Mouse (Mus musculus): ENCODE measurements around the gene Cdkal1. TPM values are rescaled to one million over a fixed set of nuclear protein-coding genes. Genes with fewer than 3 reads are reported as not detected.
A peak's percentile ranks its signal among the peaks of the same experiment; 100 is the strongest.

The Cdkal1 gene
- polyA plus RNA-seq, 1 experiment from 2014 or later: 35.1 TPM

GRCm38 (mm10) chr13:29615081-29615480 is 240.4 kb downstream of the Cdkal1 start:
- Histone ChIP-seq H3K9me3 (ENCODE audit: control insufficient read depth, low read length) (no peaks in the 10 kb centered on the region), H3K4me3 (ENCODE audit: low read depth, low read length) (no peak overlapping the region), H3K27ac (ENCODE audit: low read depth, low read length) (no peak overlapping the region), H3K4me1 (ENCODE audit: control insufficient read depth, insufficient read depth, low read length) (peaks cover 10% of the 10 kb centered on the region), H3K27me3 (ENCODE audit: control insufficient read depth, insufficient read depth, low read length) (no peaks in the 10 kb centered on the region), H3K4me2 (no peak overlapping the region), H3K9ac (ENCODE audit: low read length) (no peak overlapping the region), H3K36me3 (ENCODE audit: control insufficient read depth, insufficient read depth, low read length) (no peaks in the 10 kb centered on the region)
- 85% methylated on average over 7 of the region's 7 CpGs for WGBS
- ATAC-seq (ENCODE audit: low FRiP score) (no peak), DNase-seq (ENCODE audit: low spot score, missing footprints) (peak; percentile 78)

- H3K4me2 ChIP-seq: no peak overlapping the region
- no peak overlapping the region for H3K4me3 ChIP-seq (ENCODE audit: low read depth, low read length)
- DNase-seq (ENCODE audit: low spot score, missing footprints) (peak; percentile 86), ATAC-seq (ENCODE audit: low FRiP score) (peak; percentile 83)
- no peaks in the 10 kb centered on the region for H3K27me3 ChIP-seq (ENCODE audit: control insufficient read depth, insufficient read depth, low read length)
- H3K9me3 ChIP-seq (ENCODE audit: control insufficient read depth, low read length): no peaks in the 10 kb centered on the region
- 24% methylated on average over 13 of the region's 13 CpGs for WGBS
- H3K9ac ChIP-seq (ENCODE audit: low read length): no peak overlapping the region
- H3K36me3 ChIP-seq (ENCODE audit: control insufficient read depth, insufficient read depth, low read length): no peaks in the 10 kb centered on the region
- H3K27ac ChIP-seq (ENCODE audit: low read depth, low read length): peak overlapping the region; percentile 71
- peaks cover 10% of the 10 kb centered on the region for H3K4me1 ChIP-seq (ENCODE audit: control insufficient read depth, insufficient read depth, low read length)
Measured at GRCm38 (mm10) chr13:29610051-29610931, 245.2 kb downstream of the Cdkal1 start.

GRCm38 (mm10) chr13:29609441-29609840 is 246.0 kb downstream of the Cdkal1 start:
- peak overlapping the region; percentile 15 for H3K27ac ChIP-seq (ENCODE audit: low read depth, low read length)
- no peaks in the 10 kb centered on the region for H3K27me3 ChIP-seq (ENCODE audit: control insufficient read depth, insufficient read depth, low read length)
- 72% methylated on average over 5 of the region's 5 CpGs for WGBS
- DNase-seq (ENCODE audit: low spot score, missing footprints): peak; percentile 84
- no peaks in the 10 kb centered on the region for H3K9me3 ChIP-seq (ENCODE audit: control insufficient read depth, low read length)
- H3K4me1 ChIP-seq (ENCODE audit: control insufficient read depth, insufficient read depth, low read length): peaks cover 10% of the 10 kb centered on the region
- H3K36me3 ChIP-seq (ENCODE audit: control insufficient read depth, insufficient read depth, low read length): no peaks in the 10 kb centered on the region
- no peak for ATAC-seq (ENCODE audit: low FRiP score)
- H3K9ac ChIP-seq (ENCODE audit: low read length): no peak overlapping the region
- H3K4me3 ChIP-seq (ENCODE audit: low read depth, low read length): no peak overlapping the region
- no peak overlapping the region for H3K4me2 ChIP-seq

- no peaks in the 10 kb centered on the region for H3K27me3 ChIP-seq (ENCODE audit: control insufficient read depth, insufficient read depth, low read length)
- no peak overlapping the region for H3K9ac ChIP-seq (ENCODE audit: low read length)
- peak; percentile 95 for DNase-seq (ENCODE audit: low spot score, missing footprints)
- no peak overlapping the region for H3K4me2 ChIP-seq
- WGBS: 32% methylated on average over 6 of the region's 7 CpGs
- H3K27ac ChIP-seq (ENCODE audit: low read depth, low read length): no peak overlapping the region
- no peak overlapping the region for H3K4me3 ChIP-seq (ENCODE audit: low read depth, low read length)
- H3K36me3 ChIP-seq (ENCODE audit: control insufficient read depth, insufficient read depth, low read length): no peaks in the 10 kb centered on the region
- H3K4me1 ChIP-seq (ENCODE audit: control insufficient read depth, insufficient read depth, low read length): no peaks in the 10 kb centered on the region
- peak; percentile 89 for ATAC-seq (ENCODE audit: low FRiP score)
- H3K9me3 ChIP-seq (ENCODE audit: control insufficient read depth, low read length): no peaks in the 10 kb centered on the region
Measured at GRCm38 (mm10) chr13:29604241-29604640, 251.2 kb downstream of the Cdkal1 start.

GRCm38 (mm10) chr13:29603597-29603996 is 251.9 kb downstream of the Cdkal1 start:
- Histone ChIP-seq H3K4me1 (ENCODE audit: control insufficient read depth, insufficient read depth, low read length) (no peaks in the 10 kb centered on the region), H3K9ac (ENCODE audit: low read length) (no peak overlapping the region), H3K27me3 (ENCODE audit: control insufficient read depth, insufficient read depth, low read length) (no peaks in the 10 kb centered on the region), H3K27ac (ENCODE audit: low read depth, low read length) (no peak overlapping the region), H3K36me3 (ENCODE audit: control insufficient read depth, insufficient read depth, low read length) (no peaks in the 10 kb centered on the region), H3K4me2 (no peak overlapping the region), H3K4me3 (ENCODE audit: low read depth, low read length) (no peak overlapping the region), H3K9me3 (ENCODE audit: control insufficient read depth, low read length) (no peaks in the 10 kb centered on the region)
- ATAC-seq (ENCODE audit: low FRiP score) (no peak), DNase-seq (ENCODE audit: low spot score, missing footprints) (no peak)
- 69% methylated on average over 6 of the region's 6 CpGs for WGBS

- Histone ChIP-seq H3K9me3 (ENCODE audit: control insufficient read depth, low read length) (no peaks in the 10 kb centered on the region), H3K4me3 (ENCODE audit: low read depth, low read length) (no peak overlapping the region), H3K27ac (ENCODE audit: low read depth, low read length) (no peak overlapping the region), H3K36me3 (ENCODE audit: control insufficient read depth, insufficient read depth, low read length) (no peaks in the 10 kb centered on the region), H3K4me1 (ENCODE audit: control insufficient read depth, insufficient read depth, low read length) (no peaks in the 10 kb centered on the region), H3K9ac (ENCODE audit: low read length) (no peak overlapping the region), H3K27me3 (ENCODE audit: control insufficient read depth, insufficient read depth, low read length) (no peaks in the 10 kb centered on the region), H3K4me2 (no peak overlapping the region)
- ATAC-seq (ENCODE audit: low FRiP score) (no peak), DNase-seq (ENCODE audit: low spot score, missing footprints) (no peak)
- 94% methylated on average over 2 of the region's 2 CpGs for WGBS
Measured at GRCm38 (mm10) chr13:29601033-29601432, 254.4 kb downstream of the Cdkal1 start.

- H3K4me2 ChIP-seq: no peak overlapping the region
- no peak overlapping the region for H3K27ac ChIP-seq (ENCODE audit: low read depth, low read length)
- no peaks in the 10 kb centered on the region for H3K36me3 ChIP-seq (ENCODE audit: control insufficient read depth, insufficient read depth, low read length)
- no peaks in the 10 kb centered on the region for H3K27me3 ChIP-seq (ENCODE audit: control insufficient read depth, insufficient read depth, low read length)
- no peaks in the 10 kb centered on the region for H3K9me3 ChIP-seq (ENCODE audit: control insufficient read depth, low read length)
- DNase-seq (ENCODE audit: low spot score, missing footprints) (peak; percentile 62), ATAC-seq (ENCODE audit: low FRiP score) (no peak)
- no peak overlapping the region for H3K4me3 ChIP-seq (ENCODE audit: low read depth, low read length)
- no peaks in the 10 kb centered on the region for H3K4me1 ChIP-seq (ENCODE audit: control insufficient read depth, insufficient read depth, low read length)
- 69% methylated on average over 2 of the region's 2 CpGs for WGBS
- no peak overlapping the region for H3K9ac ChIP-seq (ENCODE audit: low read length)
Measured at GRCm38 (mm10) chr13:29599646-29600045, 255.8 kb downstream of the Cdkal1 start.

- H3K9me3 ChIP-seq (ENCODE audit: control insufficient read depth, low read length): peaks cover 6% of the 10 kb centered on the region; the same call in 1 of the 2 replicates
- no peak overlapping the region for H3K4me3 ChIP-seq (ENCODE audit: low read depth, low read length)
- DNase-seq (ENCODE audit: low spot score, missing footprints): no peak
- no peak overlapping the region for H3K4me2 ChIP-seq
- 79% methylated on average over 3 of the region's 3 CpGs for WGBS
- no peaks in the 10 kb centered on the region; the same call in none of the 2 replicates for H3K36me3 ChIP-seq (ENCODE audit: control insufficient read depth, insufficient read depth, low read length)
- H3K27me3 ChIP-seq (ENCODE audit: control insufficient read depth, insufficient read depth, low read length): no peaks in the 10 kb centered on the region
- no peak overlapping the region for H3K27ac ChIP-seq (ENCODE audit: low read depth, low read length)
- no peak overlapping the region for H3K9ac ChIP-seq (ENCODE audit: low read length)
- ATAC-seq (ENCODE audit: low FRiP score): no peak
- no peaks in the 10 kb centered on the region for H3K4me1 ChIP-seq (ENCODE audit: control insufficient read depth, insufficient read depth, low read length)
Measured at GRCm38 (mm10) chr13:29596735-29597134, 258.7 kb downstream of the Cdkal1 start.

GRCm38 (mm10) chr13:29593096-29593495 is 262.4 kb downstream of the Cdkal1 start:
- H3K9me3 ChIP-seq (ENCODE audit: control insufficient read depth, low read length): peaks cover 6% of the 10 kb centered on the region; the same call in 1 of the 2 replicates
- DNase-seq (ENCODE audit: low spot score, missing footprints) (peak; percentile 66), ATAC-seq (ENCODE audit: low FRiP score) (no peak)
- no peak overlapping the region for H3K4me2 ChIP-seq
- no peaks in the 10 kb centered on the region for H3K27me3 ChIP-seq (ENCODE audit: control insufficient read depth, insufficient read depth, low read length)
- no peak overlapping the region for H3K27ac ChIP-seq (ENCODE audit: low read depth, low read length)
- no peaks in the 10 kb centered on the region; the same call in none of the 2 replicates for H3K36me3 ChIP-seq (ENCODE audit: control insufficient read depth, insufficient read depth, low read length)
- H3K9ac ChIP-seq (ENCODE audit: low read length): no peak overlapping the region
- no peaks in the 10 kb centered on the region for H3K4me1 ChIP-seq (ENCODE audit: control insufficient read depth, insufficient read depth, low read length)
- 93% methylated on average over 3 of the region's 3 CpGs for WGBS
- no peak overlapping the region for H3K4me3 ChIP-seq (ENCODE audit: low read depth, low read length)
